Mouse (Mus musculus) splenic B cell, adult 2 months (primary cell): Measurements from ENCODE around the gene Cacna1i.

Experiments
- DNase-seq: peaks from one replicate; pipeline ENCODE4 v3.0.0-alpha.2; 2011; ENCODE audit warnings: low read depth, low spot score
- H3K27me3 ChIP-seq: 2 replicates; pipeline ENCODE4 v1.6.1; 2012; ENCODE audit warnings: mild to moderate bottlenecking, low read length, moderate library complexity, mixed read lengths; ENCODE audit not compliant: control insufficient read depth, poor library complexity, insufficient read depth, severe bottlenecking
- H3K36me3 ChIP-seq: 2 replicates; pipeline ENCODE4 v1.6.1; 2012; ENCODE audit warnings: mild to moderate bottlenecking, low read length, moderate library complexity, mixed read lengths; ENCODE audit not compliant: control insufficient read depth, poor library complexity, insufficient read depth, severe bottlenecking

Gene Cacna1i

GRCm38 (mm10) chr15:80374854-80375253, 87.8 kb downstream of the Cacna1i start:
- H3K27me3 ChIP-seq: no peaks in the 10 kb centered on the region
- DNase-seq: no peak
- peaks cover 26% of the 10 kb centered on the region for H3K36me3 ChIP-seq

GRCm38 (mm10) chr15:80387185-80387584, 100.1 kb downstream of the Cacna1i start:
- no peaks in the 10 kb centered on the region for H3K27me3 ChIP-seq
- DNase-seq: no peak
- peaks cover 6% of the 10 kb centered on the region; the same call in 1 of the 2 replicates for H3K36me3 ChIP-seq

DNA sequence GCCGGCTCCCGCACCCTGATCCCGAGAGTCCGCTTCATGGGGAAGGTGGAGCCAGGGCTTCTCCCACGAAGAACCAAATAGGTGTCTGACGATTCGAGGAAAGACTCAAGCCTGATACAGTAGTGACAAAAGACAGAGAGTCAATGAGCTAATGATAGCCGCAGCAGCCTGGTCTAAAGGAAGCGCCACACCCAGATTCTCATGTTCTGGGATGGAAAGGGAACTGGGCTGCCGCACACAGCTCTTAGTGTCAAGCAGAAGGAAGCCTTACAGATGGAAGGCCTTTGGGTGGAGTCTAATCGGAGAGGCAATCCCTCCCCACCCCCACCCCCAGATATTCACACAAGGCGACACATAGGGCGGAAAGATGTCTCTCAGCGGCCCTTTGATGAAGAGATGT, 104.8 kb downstream of the Cacna1i start:
- DNase-seq: no peak
- Histone ChIP-seq H3K27me3 (no peaks in the 10 kb centered on the region), H3K36me3 (no peaks in the 10 kb centered on the region; the same call in 1 of the 2 replicates)

DNA sequence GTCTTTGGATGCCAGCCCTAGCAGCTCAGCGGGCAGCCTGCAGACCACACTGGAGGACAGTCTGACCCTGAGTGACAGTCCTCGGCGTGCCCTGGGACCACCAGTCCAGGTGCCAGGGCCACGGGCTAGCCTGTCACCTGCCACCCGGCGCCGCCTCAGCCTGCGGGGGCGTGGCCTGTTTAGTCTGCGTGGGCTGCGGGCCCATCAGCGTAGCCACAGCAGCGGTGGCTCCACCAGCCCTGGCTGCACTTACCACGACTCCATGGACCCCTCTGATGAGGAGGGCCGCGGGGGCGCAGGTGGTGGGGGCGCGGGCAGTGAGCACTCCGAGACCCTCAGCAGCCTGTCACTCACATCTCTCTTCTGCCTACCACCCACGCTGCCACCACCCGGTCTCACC, 108.0 kb downstream of the Cacna1i start:
- no peaks in the 10 kb centered on the region; the same call in 1 of the 2 replicates for H3K36me3 ChIP-seq
- no peak for DNase-seq

DNA sequence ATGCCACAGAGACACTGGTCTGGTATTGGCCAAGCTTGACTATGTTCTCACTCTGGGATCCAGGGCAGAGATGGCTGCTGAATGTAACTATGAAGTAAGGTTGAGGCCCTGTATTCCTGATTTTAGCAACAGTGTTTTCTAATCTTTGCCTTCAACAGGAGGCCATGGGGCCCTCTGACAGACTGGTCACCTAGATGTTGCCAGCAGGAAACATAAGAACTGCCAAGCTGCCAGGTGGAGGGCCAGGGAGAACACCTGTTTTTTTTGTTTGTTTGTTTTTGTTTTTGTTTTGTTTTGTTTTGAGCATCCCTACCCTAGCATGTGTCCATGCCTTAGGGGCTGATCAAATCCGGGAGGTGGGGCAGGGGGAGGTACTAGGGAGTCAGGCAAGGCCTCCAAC, 112.4 kb downstream of the Cacna1i start:
- DNase-seq: no peak
- H3K27me3 ChIP-seq: no peaks in the 10 kb centered on the region
- H3K36me3 ChIP-seq: no peaks in the 10 kb centered on the region

More for the DNA sequence above, 108.0 kb downstream of the Cacna1i start:
- H3K27me3 ChIP-seq: no peaks in the 10 kb centered on the region

DNA sequence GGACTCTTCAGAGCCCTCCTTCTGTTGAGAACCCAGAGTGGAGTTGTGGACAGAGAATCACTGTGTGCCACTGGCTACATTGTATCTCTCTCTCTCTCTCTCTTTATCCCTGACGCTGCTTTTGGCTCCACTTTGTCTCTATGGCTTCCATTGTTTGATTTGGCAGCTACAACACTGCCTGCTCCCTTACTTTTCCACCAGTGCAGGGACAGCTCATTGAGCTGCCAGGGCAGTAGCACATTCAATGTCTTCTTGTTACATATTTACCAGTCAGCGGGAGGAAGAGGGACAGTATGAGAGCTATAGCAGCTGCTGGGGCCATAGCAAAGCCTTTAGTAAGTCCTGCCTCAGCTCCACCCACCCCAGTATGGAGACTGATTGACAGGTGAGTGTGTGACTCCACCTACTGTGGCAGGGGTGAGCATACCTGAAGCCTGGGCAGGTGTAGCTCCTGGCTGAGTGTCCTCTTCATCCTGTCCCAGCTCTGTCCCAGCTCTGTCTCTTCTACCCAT, 114.4 kb downstream of the Cacna1i start:
- Histone ChIP-seq H3K27me3 (no peaks in the 10 kb centered on the region), H3K36me3 (no peaks in the 10 kb centered on the region)
- DNase-seq: no peak

DNA sequence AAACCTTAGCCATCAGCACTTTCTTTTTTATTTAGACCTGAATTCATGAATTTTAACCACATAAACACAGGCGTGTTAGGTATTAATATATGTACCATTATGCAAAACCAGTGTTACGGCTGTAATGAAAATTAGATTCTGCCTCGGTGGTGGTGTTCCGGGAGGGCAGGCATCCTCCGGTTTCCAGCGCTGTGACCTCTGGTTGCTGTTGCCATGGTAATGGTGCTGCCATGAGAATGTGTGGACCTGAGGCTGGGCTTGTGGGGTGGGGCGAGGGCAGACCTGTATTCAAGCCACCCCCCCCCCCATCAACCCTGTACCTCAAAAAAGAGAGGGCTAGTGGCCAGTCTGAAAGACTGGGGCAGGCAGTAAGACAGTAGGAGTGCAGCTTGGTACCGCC, 114.9 kb downstream of the Cacna1i start:
- DNase-seq: no peak
- no peaks in the 10 kb centered on the region for H3K36me3 ChIP-seq

DNA sequence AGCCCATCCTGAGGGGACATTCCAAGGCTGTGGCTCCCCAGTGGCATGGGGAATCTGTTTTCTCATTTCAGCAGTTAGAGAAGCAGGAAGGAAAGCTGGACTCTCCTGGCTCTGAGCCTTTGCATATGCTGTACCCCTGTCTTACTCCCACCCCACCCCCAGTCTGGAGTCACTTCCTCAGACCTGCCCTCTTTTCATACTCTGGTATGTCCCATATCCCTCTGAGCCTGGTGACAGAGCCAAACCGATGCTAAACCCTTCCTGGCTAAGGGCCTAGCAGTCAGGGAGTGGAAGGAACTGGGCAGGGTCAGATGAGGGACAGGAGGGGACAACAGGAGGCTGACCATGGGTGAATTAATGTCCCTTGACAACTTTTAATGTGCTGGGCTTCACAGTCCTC, 120.8 kb downstream of the Cacna1i start:
- DNase-seq: no peak
- H3K27me3 ChIP-seq: no peaks in the 10 kb centered on the region
- H3K36me3 ChIP-seq: no peaks in the 10 kb centered on the region

More for the DNA sequence above, 114.9 kb downstream of the Cacna1i start:
- no peaks in the 10 kb centered on the region for H3K27me3 ChIP-seq

GRCm38 (mm10) chr15:80410661-80411060, 123.6 kb downstream of the Cacna1i start:
- Histone ChIP-seq H3K27me3 (no peaks in the 10 kb centered on the region), H3K36me3 (no peaks in the 10 kb centered on the region)
- no peak for DNase-seq

DNA sequence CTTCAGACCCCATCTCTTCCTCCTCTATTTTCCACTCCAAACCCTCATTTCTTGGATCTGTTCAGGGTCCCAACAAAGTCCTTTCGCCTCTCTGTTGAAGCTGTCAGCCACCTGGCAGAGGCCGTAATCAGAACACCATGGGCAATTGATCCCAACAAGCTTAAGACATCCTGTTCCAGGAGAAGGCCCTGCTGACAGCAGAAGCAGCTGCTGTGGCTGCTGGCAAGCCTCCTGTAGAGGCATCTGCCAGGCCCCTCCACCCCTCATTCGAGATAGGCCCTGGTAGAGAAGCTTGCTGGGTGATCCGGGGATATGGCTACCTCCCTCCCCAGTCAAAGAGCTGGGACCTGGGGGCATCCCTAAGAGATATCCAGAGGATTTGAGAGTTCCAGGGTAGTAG, 126.0 kb downstream of the Cacna1i start:
- Histone ChIP-seq H3K36me3 (no peaks in the 10 kb centered on the region), H3K27me3 (no peaks in the 10 kb centered on the region)
- DNase-seq: no peak

DNA sequence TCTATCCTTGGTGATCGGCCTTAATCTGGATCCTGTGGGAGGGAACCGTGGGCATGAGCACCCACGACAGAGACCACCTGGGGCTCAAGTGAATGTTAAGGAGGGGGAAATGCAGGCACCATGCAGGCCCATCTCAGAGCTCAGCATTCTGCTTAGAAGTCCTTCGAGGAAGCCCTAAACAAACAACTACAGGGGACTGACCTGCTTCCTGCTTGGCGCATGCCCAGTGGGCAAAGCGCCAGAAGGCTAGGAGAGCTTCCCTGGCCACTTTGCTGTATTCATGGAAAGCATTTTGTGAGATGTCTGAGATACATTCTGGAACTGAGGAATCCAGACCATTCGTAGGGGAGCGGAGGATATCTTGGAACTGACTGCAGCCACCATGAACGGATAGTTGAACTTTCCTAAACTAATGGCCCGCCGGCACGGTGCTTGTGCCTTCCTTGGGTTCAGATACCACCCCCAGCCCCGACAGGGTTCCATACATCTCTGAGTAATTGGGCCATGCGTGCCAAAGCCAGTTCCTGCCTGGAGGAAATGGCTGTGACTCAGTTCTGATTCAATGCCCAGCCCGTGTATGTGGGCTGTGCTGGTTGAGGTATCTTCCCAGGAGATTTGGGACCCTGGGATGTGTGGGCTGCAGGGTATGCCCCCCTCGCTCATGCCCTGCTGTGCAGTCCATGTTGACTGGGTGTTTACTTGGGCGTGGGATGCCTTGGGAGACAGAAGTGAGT, 127.1 kb downstream of the Cacna1i start:
- DNase-seq: no peak
- Histone ChIP-seq H3K27me3 (no peaks in the 10 kb centered on the region), H3K36me3 (no peaks in the 10 kb centered on the region)

GRCm38 (mm10) chr15:80415132-80415531, 128.1 kb downstream of the Cacna1i start:
- DNase-seq: no peak
- no peaks in the 10 kb centered on the region for H3K27me3 ChIP-seq
- H3K36me3 ChIP-seq: no peaks in the 10 kb centered on the region

DNA sequence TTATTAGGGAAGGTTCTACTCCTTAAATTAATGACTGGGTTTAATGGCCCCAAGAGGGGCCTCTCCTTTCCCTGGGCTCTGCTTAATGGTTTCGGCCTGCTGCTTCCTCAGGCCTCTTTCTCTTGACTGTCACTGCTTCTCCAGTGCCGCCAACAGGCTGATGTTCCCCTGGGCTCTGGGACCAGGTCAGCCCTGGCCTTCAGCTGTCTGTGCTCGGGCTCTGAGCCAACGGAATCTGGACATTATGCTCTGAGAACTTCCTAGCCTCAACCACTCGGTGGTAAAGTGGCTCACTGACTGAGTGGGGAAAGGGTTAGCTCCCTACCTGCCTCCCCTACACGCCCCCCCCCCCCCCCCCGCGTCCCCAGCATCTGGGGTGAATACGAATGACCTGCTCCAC, 130.0 kb downstream of the Cacna1i start:
- no peaks in the 10 kb centered on the region for H3K36me3 ChIP-seq
- DNase-seq: no peak
- no peaks in the 10 kb centered on the region for H3K27me3 ChIP-seq

DNA sequence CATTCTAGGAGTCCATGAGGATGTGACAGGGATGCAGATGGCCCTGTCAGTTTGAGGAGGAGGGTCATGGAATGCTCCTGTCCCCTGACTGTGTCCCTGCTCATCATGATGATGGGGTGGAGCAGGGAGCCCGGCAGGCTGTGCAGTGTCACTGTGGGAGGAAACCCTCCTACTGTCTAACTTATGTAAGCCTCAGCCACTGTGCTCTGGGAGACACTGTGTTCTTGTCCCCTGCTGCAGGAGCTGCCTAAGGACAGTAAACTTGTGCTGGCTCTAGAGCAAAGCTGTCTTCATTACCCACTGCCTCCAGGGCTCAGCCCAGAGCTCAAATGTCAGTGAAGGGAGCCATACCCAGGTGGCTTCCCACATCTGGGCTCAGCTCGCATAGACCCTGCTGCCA, 131.1 kb downstream of the Cacna1i start:
- Histone ChIP-seq H3K36me3 (no peaks in the 10 kb centered on the region), H3K27me3 (no peaks in the 10 kb centered on the region)
- no peak for DNase-seq

GRCm38 (mm10) chr15:80430324-80430723, 143.3 kb downstream of the Cacna1i start:
- no peak for DNase-seq
- no peaks in the 10 kb centered on the region for H3K36me3 ChIP-seq

DNA sequence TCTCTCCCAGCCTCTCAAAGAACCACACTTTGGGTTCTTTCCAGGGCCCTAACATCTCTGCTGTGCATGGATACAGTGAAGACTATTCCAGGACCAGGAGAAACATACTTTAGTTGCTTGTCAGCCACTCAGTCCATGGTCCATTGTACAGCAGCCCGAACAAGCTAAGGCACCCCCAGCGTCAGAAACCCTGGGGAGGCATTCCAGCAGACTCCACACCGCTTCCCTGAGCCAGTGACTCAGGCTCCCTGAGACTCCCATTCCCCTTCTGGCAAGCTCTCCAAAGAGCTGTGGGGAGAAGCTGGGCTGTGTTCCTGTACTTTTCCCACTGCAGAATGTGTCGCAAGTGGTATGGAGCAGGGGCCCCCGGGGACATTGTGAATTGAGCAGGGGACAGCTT, 149.9 kb downstream of the Cacna1i start:
- Histone ChIP-seq H3K36me3 (no peaks in the 10 kb centered on the region), H3K27me3 (no peaks in the 10 kb centered on the region)
- DNase-seq: no peak

More at GRCm38 (mm10) chr15:80430324-80430723, 143.3 kb downstream of the Cacna1i start:
- no peaks in the 10 kb centered on the region for H3K27me3 ChIP-seq
